Mouse (Mus musculus): ENCODE results near the gene Ube2j1.
A peak's percentile ranks its signal among the peaks of the same experiment; 100 is the strongest.

GRCm38 (mm10) chr4:32984801-32985675, 46.2 kb upstream of the Ube2j1 start:
- TF ChIP-seq CTCF (conservative IDR thresholded peaks at IDR 0.05; ENCODE audit: insufficient read depth, insufficient read length, low read depth, low read length) (0 out of 2 replicates have a peak, but pooled peaks have one; percentile 14), POLR2A (IDR thresholded peaks at IDR 0.05; ENCODE audit: low read depth, low read length) (no peak)
